Mouse (Mus musculus) ES-CJ7 (cell line): Measurements from ENCODE around the gene Eif2s3x.
A peak's percentile ranks its signal among the peaks of the same experiment; 100 is the strongest.

ENCODE experiments used
- DNase-seq: peaks from one replicate; pipeline ENCODE4 v3.0.0; 2011; ENCODE audit warnings: low read depth, low spot score

Eif2s3x gene

GRCm38 (mm10) chrX:94212597-94213321 is at the start of gene Eif2s3x:
Eif2s3x (minus strand) TSS chrX:94212862.
- DNase-seq, result peak; percentile 86

DNA sequence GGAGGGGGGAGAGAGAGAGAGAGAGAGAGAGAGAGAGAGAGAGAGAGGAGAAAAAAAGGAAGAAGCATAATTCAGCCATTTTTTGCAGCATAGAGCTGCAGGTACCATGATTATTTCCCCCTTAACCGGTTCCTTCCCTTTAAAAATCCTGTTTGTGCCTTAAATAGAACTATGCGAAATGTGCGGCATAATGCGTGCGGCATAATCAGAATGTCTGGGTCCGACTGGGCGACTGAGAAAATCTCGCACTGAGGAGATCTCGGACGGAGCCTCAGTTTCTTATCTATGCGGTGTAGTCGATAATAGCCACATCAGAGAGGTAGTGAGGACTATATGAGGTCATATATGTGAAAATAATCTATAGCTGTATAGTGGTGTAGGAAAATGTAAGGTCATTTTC is 22.9 kb upstream of the Eif2s3x start:
- no peak for DNase-seq

GRCm38 (mm10) chrX:94235190-94235555 is 22.5 kb upstream of the Eif2s3x start:
- no peak for DNase-seq

- peak; percentile 82 for DNase-seq
These were observed 22.0 kb upstream of the Eif2s3x start, which contains the start of gene Klhl15 for GRCm38 (mm10) chrX:94234532-94235189. Klhl15 (plus strand) TSS chrX:94234599.

- DNase-seq, result no peak
These were observed 21.4 kb upstream of the Eif2s3x start for GRCm38 (mm10) chrX:94233936-94234531.

GRCm38 (mm10) chrX:94233432-94233831 is 20.8 kb upstream of the Eif2s3x start:
- no peak for DNase-seq

DNA sequence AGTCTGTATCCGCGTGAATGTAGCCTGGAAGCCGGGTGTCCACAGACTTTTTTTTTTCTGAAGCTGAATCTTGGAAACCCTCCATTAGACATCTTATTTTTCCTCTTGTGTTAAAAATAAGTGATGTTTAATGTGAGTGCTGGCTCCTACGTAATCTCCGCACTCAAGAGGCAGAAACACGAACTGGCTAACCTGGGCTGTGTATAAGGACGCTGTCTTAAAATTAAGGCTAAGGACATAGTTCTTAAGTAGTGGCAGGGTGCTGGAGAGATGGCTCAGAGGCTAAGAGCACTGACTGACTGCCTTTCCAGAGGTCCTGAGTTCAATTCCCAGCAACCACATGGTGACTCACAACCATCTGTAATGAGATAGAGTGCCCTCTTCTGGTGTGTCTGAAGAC is 722 bp upstream of the Eif2s3x start:
- DNase-seq, result no peak

DNA sequence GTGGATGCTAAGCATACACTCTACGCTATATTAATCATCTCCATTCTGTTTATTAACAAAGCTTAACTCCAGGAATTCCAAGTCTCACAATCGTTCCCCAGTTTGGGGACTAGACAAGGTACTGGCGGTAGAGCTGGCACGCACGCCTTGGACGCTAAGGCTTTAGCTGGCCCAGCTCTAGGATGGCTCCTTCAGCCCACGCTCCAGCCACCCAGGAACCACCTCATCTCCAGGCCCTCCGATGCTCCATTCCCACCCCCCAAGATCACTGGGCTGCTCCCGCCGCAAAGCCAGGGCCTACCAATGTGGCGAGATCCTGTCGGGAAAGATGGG is 432 bp downstream of the Eif2s3x start:
- DNase-seq, result no peak

GRCm38 (mm10) chrX:94197789-94198188 is 14.9 kb downstream of the Eif2s3x start:
- peak; percentile 64 for DNase-seq

- DNase-seq, result peak; percentile 57
These were observed 18.8 kb downstream of the Eif2s3x start for GRCm38 (mm10) chrX:94193901-94194300.

GRCm38 (mm10) chrX:94185156-94185555 is 27.5 kb downstream of the Eif2s3x start:
- DNase-seq, result peak; percentile 52

DNA sequence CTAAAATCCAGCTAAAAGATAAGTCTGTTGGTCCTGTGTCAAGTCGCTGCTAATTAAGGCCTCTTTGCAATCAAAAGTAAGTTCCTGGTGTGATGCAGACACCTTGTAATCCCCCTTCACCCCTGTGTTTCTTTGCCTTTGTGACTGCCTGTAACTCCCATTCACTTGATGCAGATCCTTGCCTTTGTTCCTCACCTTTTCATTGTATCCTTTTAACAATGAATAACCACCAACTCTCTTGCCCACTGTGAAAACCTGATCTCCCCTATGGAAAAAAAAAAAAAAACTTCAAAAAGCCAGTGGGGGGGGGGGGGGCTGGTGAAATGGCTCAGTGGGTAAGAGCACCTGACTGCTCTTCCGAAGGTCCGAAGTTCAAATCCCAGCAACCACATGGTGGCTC is 28.8 kb downstream of the Eif2s3x start:
- DNase-seq, result peak; percentile 13

DNA sequence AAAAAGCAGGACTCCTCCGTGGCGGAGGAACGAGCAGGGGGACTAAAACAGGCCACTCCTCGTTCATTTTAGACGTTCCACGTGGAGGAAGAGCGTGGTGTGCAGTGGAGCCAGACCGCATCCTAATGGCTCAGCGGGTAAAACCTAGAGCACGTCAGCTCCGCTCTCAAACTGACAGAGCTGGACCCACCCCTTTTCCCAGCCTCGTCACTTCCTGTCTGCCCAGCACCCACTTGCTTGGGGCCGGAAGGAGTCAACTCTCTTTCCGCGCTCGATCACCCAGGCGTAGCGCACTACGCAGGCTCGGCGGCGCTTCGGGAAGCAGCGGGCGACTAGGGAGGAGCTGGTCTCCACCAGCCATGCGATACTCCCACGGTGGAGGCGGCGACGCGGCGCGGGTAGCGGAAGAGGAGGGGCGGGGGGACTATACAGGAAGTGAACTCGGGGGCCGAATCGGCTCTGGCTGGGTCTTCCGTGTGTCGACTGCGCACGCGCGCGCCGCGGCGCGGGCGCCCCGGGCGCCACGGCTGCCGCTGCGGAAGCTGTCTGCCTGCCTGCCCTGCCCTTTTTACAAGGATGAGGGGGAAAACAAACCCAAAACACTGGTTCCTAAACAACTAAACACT is 34.8 kb downstream of the Eif2s3x start:
- peak; percentile 94 for DNase-seq

- DNase-seq, result no peak
These were observed 43.3 kb downstream of the Eif2s3x start for GRCm38 (mm10) chrX:94169348-94169747.

DNA sequence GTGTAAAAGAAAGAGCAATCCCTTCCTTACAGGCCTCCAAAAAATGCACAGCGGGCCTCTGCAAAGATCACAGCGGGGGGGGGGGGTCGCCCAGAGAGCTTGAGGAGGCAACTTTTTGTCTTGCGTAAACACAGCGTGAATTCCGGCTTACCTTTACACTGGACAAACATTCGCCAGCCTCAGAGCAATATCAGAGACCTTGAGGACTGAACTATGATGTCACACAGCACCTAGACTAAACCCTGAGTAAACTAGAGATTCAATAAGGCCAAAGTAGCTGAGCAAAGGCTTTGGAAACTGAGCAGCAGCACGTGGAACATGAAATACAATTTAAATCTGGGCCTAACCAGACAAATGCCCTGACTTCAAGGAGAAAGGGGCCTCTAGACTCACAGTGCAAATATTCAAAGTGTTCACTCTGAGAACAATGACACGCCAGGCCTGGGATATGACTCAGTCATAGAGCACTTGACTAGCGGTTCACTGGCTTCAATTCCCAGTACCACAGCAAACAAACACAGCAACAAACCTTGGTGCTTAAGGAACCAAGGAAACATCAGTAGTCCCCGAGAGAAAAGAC is 60.3 kb downstream of the Eif2s3x start:
- DNase-seq, result peak; percentile 11

- DNase-seq, result peak; percentile 31
These were observed 62.2 kb downstream of the Eif2s3x start for GRCm38 (mm10) chrX:94150471-94150870.

DNA sequence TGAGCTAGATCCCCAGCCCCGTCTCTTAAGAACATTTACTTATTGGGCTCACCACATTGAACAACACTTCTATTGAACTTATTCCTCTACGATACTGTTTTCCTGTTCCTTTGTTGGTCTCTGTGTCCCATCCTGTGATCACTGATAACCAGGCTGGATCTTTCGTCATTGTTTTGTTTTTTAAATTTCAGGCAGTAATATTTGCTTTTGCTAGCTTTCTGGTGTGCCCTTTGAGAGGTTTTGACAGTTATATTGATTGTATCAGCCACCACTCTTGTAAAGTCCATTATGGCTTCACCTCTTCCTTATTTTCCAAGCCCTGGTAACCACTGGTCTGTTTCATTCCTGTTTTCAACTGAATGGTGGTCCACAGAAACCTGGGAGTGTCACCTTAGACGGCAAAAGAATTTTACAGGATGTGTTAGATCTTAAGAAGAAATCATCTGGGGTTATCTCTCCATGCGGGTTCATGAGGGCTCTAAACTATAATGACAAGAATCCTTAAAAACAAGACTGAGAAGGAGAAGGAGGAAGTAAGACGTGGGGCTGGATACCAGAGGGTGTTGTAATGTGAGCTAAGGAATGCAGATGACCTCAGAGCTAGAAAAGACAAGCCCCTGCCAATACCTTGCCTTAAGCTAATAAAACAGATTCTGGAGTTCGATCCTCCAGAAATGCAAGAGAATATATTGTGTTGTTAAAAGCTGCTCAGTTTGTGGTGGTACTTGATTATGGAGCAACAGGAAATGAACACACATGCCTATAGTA is 70.5 kb downstream of the Eif2s3x start:
- DNase-seq, result no peak

GRCm38 (mm10) chrX:94140080-94140479 is 72.6 kb downstream of the Eif2s3x start:
- no peak for DNase-seq
